Mouse (Mus musculus): Measurements from ENCODE around the gene Ggcx. TPM values are rescaled to one million over a fixed set of nuclear protein-coding genes. Genes with fewer than 3 reads are reported as not detected.
"Not testable (repeated sequence)": the region's sequence is repeated elsewhere in the genome, so short reads cannot be mapped to it uniquely, and the experiment has no call there.

The Ggcx gene
- total RNA-seq, 4 experiments from 2014 or later: 10.3 to 13.5 (median 10.5) TPM

DNA sequence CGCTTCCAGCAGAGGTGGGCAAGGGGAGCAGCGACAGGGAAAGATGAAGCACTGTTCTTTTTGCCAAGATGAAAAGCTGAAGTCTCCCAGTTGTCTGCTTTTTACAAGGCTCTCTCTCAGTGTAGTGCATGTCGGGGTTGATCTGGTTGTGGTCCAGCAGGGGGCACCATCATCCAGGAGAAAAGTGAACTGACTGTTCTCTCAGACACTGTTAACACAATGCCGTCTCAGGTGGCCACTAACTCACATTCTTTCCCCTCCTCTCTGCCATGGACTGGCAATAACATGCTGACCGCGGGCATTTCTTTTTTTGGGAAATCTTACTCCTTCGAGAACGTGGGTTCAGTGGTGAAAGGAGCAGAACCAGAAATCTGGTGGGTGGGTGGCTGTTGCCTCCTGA, 13.9 kb downstream of the Ggcx start:
- DNase-seq (ENCODE audit: low spot score in 2 of 2): peak; percentile 41 to 55

DNA sequence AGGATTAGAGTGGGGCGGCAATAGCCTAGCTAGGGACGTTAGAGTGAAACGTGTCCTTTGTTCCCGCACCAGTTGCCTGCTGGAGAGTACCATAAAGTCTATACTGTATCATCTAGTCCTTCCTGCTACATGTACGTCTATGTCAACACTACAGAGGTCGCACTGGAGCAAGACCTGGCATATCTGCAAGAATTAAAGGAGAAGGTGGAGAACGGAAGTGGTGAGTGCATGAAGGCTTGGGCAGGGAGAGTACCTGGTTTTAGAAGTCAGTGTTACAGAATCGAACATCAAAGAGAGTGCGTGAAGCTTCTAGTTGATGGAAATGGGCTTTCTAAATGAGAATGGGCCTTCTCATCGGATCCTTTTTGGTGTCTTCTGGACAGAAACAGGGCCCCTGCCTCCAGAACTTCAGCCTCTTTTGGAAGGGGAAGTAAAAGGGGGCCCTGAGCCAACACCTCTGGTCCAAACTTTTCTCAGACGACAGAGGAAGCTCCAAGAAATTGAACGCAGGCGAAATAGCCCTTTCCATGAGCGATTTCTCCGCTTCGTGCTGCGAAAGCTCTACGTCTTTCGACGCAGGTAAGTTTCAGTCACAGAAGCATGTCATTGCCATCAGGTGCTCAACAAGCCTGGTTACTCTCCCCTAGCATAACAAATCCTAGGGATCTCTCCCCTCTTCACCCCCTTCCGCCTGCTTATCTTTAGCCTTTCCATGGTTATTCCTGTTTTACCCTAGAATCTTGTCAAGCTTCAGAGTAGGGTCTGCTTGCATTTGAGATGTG, 15.1 kb downstream of the Ggcx start:
- no peak for DNase-seq (ENCODE audit: low spot score in 2 of 2)

GRCm38 (mm10) chr6:72430989-72431921, 17.1 kb downstream of the Ggcx start:
- no peak for DNase-seq (ENCODE audit: low spot score in 2 of 2)

DNA sequence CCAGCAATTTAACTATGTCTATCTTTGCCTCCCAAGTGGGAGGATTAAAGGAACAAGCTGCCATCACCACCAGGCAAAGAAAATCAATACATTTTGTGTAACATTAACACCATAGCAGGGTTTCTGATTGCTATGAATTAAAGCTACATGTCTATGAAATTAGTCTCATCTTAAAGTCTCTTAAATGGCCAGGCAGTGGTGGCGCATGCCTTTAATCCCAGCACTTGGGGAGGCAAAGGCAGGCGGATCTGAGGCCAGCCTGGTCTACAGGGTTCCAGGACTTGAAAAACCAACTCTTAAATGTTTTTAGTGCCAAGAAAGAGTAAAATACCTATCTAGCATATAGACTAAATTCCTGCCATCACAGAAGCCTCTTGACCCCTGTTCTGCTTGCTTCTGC, 18.0 kb downstream of the Ggcx start:
- no peak for DNase-seq (ENCODE audit: low spot score in 2 of 2)

GRCm38 (mm10) chr6:72438226-72438625, 24.1 kb downstream of the Ggcx start:
- DNase-seq (ENCODE audit: low spot score in 2 of 2): no peak

GRCm38 (mm10) chr6:72438862-72439354, 24.8 kb downstream of the Ggcx start:
- DNase-seq (ENCODE audit: low spot score in 2 of 2): peak; percentile 91 to 94

- peak; percentile 90 to 91 for DNase-seq (ENCODE audit: low spot score in 2 of 2)
Observed at GRCm38 (mm10) chr6:72439355-72440185, 25.5 kb downstream of the Ggcx start, which contains the start of gene Mat2a. Gene Mat2a, minus strand, starts transcription at chr6:72439558.

GRCm38 (mm10) chr6:72440186-72440990, 26.3 kb downstream of the Ggcx start:
- no peak for DNase-seq (ENCODE audit: low spot score in 2 of 2)

- DNase-seq (ENCODE audit: low spot score in 2 of 2): no peak
Observed at GRCm38 (mm10) chr6:72442921-72443604, 29.0 kb downstream of the Ggcx start.

DNA sequence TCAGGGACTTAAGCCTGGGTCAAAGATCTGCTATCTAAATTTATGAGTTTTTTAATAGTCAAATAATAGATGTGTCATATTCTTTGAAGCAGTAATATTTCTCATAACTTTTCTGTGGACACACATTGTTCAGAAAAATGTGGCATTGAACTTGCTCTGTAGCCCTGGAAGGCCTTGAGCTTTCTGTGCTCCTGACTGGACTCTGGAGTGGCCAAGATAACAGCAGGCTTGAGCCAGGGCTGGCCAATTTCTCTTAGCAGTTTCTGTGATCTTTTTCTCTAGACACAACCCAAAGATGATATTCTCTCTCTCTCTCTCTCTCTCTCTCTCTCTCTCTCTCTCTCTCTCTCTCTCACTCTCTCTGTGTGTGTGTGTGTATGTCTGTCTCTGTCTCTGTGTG, 30.9 kb downstream of the Ggcx start:
- DNase-seq (ENCODE audit: low spot score in 2 of 2): no peak

GRCm38 (mm10) chr6:72447487-72447886, 33.4 kb downstream of the Ggcx start:
- DNase-seq (ENCODE audit: low spot score in 2 of 2): no peak

DNA sequence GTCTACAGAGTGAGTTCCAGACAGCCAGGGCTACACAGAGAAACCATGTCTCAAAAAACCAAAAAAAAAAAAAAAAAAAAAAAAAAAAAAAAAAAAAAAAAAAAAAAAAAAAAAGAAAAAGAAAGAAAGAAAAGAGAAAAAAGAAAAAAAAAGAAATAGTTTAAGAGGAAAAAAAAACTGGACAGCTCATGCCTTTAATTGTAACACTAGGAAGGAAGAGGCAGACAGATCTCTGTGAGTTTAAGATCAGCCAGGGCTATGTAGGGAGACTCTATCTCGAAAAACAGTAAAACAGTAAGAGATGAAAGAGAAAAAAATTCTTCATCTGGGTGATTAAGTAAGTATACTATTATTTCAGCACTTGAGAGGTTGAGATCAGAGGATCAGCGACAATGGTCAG, 37.7 kb downstream of the Ggcx start:
- DNase-seq (ENCODE audit: low spot score in 2 of 2): not testable (repeated sequence)

- DNase-seq (ENCODE audit: low spot score in 2 of 2): no peak
Observed at GRCm38 (mm10) chr6:72452329-72452728, 38.2 kb downstream of the Ggcx start.

GRCm38 (mm10) chr6:72453578-72453977, 39.5 kb downstream of the Ggcx start:
- no peak for DNase-seq (ENCODE audit: low spot score in 2 of 2)

DNA sequence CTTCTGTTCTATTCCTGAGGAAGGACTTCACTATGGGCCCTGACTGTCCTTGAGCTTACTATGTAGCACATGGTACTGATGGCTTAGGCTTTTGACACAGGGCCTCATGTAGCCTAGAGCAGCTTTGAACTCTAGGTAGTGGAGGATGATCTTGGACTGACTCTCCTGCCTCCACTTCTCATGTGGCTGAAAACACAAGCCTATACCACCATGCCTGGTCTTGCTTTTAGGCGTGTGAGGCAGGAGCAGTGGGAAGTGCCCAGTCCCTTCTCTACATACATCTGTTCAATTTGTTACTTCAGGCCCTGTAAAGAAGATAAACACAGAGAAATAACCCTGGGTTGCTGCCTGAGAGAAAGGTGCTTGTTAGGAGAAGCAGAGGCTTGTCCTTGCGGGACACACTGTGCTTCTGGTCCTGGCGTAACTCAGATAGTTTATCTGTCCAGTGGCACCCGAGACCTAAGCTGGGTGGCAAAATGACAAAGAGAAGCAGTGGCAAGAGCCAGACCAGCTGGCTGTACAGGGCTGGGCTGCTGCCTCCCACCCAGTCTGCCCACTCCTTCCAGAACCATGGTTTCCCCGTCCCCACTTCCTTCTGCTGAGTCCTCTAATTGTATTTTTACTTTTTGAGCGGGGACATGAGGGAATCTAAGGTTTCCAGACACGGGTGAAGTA, 40.1 kb downstream of the Ggcx start:
- DNase-seq (ENCODE audit: low spot score in 2 of 2): peak in 1 of 2 experiments; percentile 39

DNA sequence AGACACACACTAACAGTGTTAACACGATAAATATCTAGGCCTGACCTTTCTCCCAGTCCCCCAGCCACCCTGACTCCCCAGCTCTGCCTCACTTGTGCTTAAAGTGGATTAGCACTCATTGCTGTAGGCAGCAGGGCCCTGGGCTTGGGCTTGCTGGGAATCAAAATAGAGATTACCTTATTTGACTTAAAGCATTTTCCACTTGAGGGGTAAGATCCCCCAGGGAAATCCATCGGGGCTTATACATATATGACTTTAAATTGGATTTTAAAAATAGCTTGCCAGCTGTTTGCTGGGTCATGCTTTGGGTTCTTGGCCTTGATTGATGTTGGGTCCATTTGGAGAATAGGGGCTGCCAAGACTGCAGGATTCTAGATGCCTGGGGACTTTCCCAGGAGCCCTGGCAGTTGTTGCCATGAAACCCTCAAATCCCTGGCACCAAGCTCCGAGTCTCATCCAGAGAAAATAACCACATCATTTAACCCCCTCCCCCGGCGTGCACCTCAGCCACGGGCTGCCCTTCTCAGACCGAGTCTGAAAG, 40.8 kb downstream of the Ggcx start:
- DNase-seq (ENCODE audit: low spot score in 2 of 2): no peak

GRCm38 (mm10) chr6:72456567-72456966, 42.5 kb downstream of the Ggcx start:
- no peak for DNase-seq (ENCODE audit: low spot score in 2 of 2)

DNA sequence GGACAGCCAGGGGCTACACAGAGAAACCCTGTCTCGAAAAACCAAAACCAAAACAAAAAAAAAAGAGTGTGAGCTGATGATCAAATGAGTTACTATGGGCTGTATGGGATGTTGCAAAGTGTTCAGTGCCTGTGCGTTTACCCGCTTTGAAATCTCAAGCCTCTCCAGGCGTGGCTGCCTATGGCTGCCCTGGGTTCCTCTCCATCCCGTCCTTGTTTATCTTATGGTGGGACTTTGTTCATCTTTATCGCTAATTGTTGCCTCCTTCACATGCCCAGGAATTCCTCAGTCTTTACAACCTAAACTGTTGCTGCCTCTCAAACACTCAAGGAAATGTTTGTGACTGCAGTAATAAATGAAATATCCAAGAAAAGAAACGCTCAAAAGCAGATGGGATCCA, 44.3 kb downstream of the Ggcx start:
- no peak for DNase-seq (ENCODE audit: low spot score in 2 of 2)

DNA sequence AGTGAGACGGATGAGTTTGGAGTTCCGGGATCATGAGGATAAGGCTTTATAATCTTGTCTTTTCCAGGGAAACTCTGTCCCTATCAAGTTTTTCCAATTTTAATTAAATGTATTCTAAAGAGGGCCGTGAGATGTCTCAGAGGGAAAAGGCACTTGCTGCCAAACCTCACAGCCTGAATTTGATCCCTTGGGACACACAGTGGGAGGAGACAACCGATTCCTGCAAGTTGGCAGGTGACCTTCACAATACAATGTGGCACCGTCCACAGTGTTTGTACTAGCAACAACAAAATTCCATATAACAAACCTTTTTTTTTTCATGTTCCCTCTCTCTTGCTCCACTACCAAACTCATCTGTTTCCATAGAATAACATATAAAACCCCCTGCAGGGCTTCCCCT, 44.8 kb downstream of the Ggcx start:
- DNase-seq (ENCODE audit: low spot score in 2 of 2): no peak

Measured in gastrocnemius, adult 8-10 months (tissue).